Mouse (Mus musculus): ENCODE results near the gene Ppp4r3a.
"Not testable (repeated sequence)": the region's sequence is repeated elsewhere in the genome, so short reads cannot be mapped to it uniquely, and the experiment has no call there.

DNA sequence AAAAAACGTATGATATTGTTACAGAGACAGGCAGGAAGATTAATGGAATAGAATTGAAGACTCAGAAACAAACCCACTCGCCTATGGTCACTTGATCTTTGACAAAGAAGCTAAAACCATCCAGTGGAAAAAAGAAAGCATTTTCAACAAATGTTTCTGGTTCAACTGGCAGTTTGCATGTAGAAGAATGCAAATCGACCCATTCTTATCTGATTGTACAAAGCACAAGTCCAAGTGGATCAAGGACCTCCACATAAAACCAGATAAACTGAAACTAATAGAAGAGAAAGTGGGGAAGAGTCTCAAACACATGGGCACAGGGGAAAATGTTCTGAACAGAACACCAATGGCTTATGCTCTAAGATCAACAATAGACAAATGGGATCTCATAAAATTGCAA, 10.2 kb upstream of the Ppp4r3a start:
- TF ChIP-seq CTCF (conservative IDR thresholded peaks at IDR 0.05 in 1 of 2, IDR thresholded peaks at IDR 0.05 in 1 of 2; ENCODE audit: low read depth in 2 of 2, low read length in 2 of 2); KAT2A (IDR thresholded peaks at IDR 0.05; ENCODE audit: insufficient replicate concordance, low read length); MAX (IDR thresholded peaks at IDR 0.05; ENCODE audit: low read length); MYC (IDR thresholded peaks at IDR 0.05; ENCODE audit: low read depth, low read length); POLR2AphosphoS2 (IDR thresholded peaks at IDR 0.05; ENCODE audit: low read depth, low read length); EP300 (IDR thresholded peaks at IDR 0.05; ENCODE audit: low read length); HCFC1 (IDR thresholded peaks at IDR 0.05; ENCODE audit: low read depth, low read length); POLR2A (IDR thresholded peaks at IDR 0.05; ENCODE audit: low read depth, low read length); ZC3H11A (IDR thresholded peaks at IDR 0.05; ENCODE audit: low read depth, low read length); CHD1 (IDR thresholded peaks at IDR 0.05; ENCODE audit: low read depth, low read length); ZKSCAN1 (IDR thresholded peaks at IDR 0.05; ENCODE audit: borderline replicate concordance, low read depth, low read length); E2F4 (IDR thresholded peaks at IDR 0.05; ENCODE audit: insufficient replicate concordance, low read depth, low read length); RAD21 (IDR thresholded peaks at IDR 0.05; ENCODE audit: low read depth, low read length); MAZ (IDR thresholded peaks at IDR 0.05; ENCODE audit: low read depth, low read length): not testable (repeated sequence)
